Mouse (Mus musculus) liver, adult 2 months (tissue): ENCODE measurements around the gene Nrxn3. TPM values are rescaled to one million over a fixed set of nuclear protein-coding genes. Genes with fewer than 3 reads are reported as not detected.
A peak's percentile ranks its signal among the peaks of the same experiment; 100 is the strongest.

Experiments
- DNase-seq: peaks from one replicate; pipeline ENCODE4 v3.0.0-alpha.2; 2011; ENCODE audit warnings: low read depth, low spot score; ENCODE audit errors: extremely low read depth
- H3K27ac ChIP-seq: fragments of 200-500 bp; replicated peaks from 2 replicates; pipeline ENCODE4 v1.5.1; 2012; ENCODE audit warnings: low read depth, mild to moderate bottlenecking, control low read depth, inconsistent platforms, low read length; ENCODE audit not compliant: insufficient read depth
- H3K27me3 ChIP-seq: fragments of 200-500 bp; 2 replicates; pipeline ENCODE4 v1.6.1; 2012; ENCODE audit warnings: mild to moderate bottlenecking, moderate library complexity, low read length, inconsistent platforms; ENCODE audit not compliant: control insufficient read depth, insufficient read depth
- H3K36me3 ChIP-seq: fragments of 200-500 bp; 2 replicates; pipeline ENCODE4 v1.6.1; 2012; ENCODE audit warnings: low read length, inconsistent platforms; ENCODE audit not compliant: control insufficient read depth, insufficient read depth
- H3K4me1 ChIP-seq: fragments of 200-500 bp; 2 replicates; pipeline ENCODE4 v1.6.1; 2011; ENCODE audit warnings: low read length; ENCODE audit not compliant: control insufficient read depth, insufficient read depth
- H3K4me3 ChIP-seq: fragments of 200-500 bp; 2 replicates; pipeline ENCODE4 v1.5.1; 2011; ENCODE audit warnings: low read depth, mild to moderate bottlenecking, control low read depth, low read length, moderate library complexity; ENCODE audit not compliant: insufficient read depth
- H3K79me2 ChIP-seq: fragments of 200-500 bp; 2 replicates; pipeline ENCODE4 v1.6.1; 2012; ENCODE audit warnings: inconsistent platforms, mild to moderate bottlenecking, low read length, moderate library complexity; ENCODE audit not compliant: control insufficient read depth, insufficient read depth
- H3K9ac ChIP-seq: fragments of 200-500 bp; 2 replicates; pipeline ENCODE4 v1.6.1; 2012; ENCODE audit warnings: low read depth, mild to moderate bottlenecking, control low read depth, inconsistent platforms, low read length
- CTCF ChIP-seq: fragments of 200-500 bp; IDR thresholded peaks from 2 replicates; pipeline ENCODE4 v1.5.1; 2011; ENCODE audit warnings: low read depth, low read length, control low read depth
- POLR2A ChIP-seq: fragments of 200-500 bp; IDR thresholded peaks from 2 replicates; pipeline ENCODE4 v1.6.1; 2011; ENCODE audit warnings: low read length, control low read depth; ENCODE audit not compliant: insufficient read depth; ENCODE audit errors: extremely low read depth
- WGBS: fragments of 180-500 bp; shearing (Covaris S2); methylation state at CpG from one replicate; pipeline ENCODE4 v1.1.7; 2018; 5-methylcytosine and 5-hydroxymethylcytosine counted together
- polyA plus RNA-seq: library from polyadenylated mRNA; depleted of rRNA; stranded (reverse); fragments of >200 nt; gene quantifications from 2 replicates; pipeline ENCODE4 v1.2.3, GENCODE M21; 2012
- total RNA-seq: library from RNA; depleted of rRNA; stranded (reverse); fragments of >200 nt; gene quantifications from 2 replicates; pipeline ENCODE4 v1.2.3, GENCODE M21; 2014

Nrxn3 gene
- total and polyA plus RNA-seq, 2 experiments = 0.18 to 0.31 TPM

- Histone ChIP-seq H3K4me1 (no peaks in the 10 kb centered on the region), H3K36me3 (no peaks in the 10 kb centered on the region), H3K27me3 (no peaks in the 10 kb centered on the region), H3K79me2 (no peaks in the 10 kb centered on the region), H3K9ac (no peak overlapping the region), H3K4me3 (no peak overlapping the region), H3K27ac (no peak overlapping the region)
- WGBS = 40% methylated on average over 1 of the region's 1 CpGs
- TF ChIP-seq POLR2A = no peak
- TF ChIP-seq CTCF = no peak
- DNase-seq = no peak
Measured at GRCm38 (mm10) chr12:89369939-89370338, 647.3 kb downstream of the Nrxn3 start.

DNA sequence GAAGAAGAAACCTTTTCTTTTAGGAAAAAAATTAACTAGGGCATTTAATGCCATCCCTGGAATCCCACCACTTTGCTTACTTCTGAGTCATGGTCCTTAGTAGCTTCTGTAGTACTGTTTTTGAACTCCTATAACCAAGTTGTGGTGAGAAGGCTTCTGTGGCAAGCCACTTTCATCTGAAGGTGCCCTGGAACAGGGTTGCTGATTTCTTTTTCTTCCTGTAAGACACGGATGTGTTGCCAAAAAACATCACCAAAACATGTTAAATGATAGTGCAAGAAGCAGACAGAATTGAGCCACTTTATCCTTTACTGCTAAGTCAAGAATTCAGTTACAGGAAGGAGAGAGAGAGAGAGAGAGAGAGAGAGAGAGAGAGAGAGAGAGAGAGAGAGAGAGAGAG lies 653.9 kb downstream of the Nrxn3 start:
- no peaks in the 10 kb centered on the region for H3K79me2 ChIP-seq
- WGBS = 70% methylated on average over 1 of the region's 1 CpGs
- no peak overlapping the region for H3K4me3 ChIP-seq
- no peak for DNase-seq
- TF ChIP-seq CTCF = no peak
- TF ChIP-seq POLR2A = no peak
- H3K27me3 ChIP-seq = no peaks in the 10 kb centered on the region
- no peak overlapping the region for H3K9ac ChIP-seq
- H3K36me3 ChIP-seq = no peaks in the 10 kb centered on the region
- no peaks in the 10 kb centered on the region for H3K4me1 ChIP-seq
- H3K27ac ChIP-seq = no peak overlapping the region

DNA sequence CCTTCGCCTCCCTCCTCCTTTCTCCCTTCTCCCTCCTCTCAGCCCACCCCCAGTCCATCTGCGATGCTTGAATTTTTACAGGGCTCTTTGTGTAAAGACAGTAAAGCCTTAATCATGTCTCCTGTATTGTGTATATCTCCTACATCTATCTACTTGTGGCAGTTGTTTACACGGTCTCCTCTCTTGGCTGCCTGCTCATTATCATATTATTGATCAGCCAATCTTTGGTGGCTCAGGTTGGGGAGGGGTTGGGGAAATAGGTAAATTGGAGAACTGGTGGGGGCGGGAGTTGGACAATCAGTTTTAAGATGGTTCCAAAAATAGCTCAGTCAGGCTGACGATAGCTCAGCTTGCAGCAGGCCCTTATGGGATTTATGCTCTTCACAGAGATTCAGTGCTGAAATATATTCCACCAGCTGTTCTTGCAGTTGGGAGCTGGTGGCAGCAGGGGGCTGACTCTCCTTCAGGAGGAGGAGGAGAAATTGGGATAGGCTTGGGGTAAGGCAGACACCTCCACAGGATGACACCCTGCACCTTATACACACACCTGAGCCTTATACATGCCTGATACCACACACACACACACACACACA lies 654.5 kb downstream of the Nrxn3 start:
- Histone ChIP-seq H3K4me1 (no peaks in the 10 kb centered on the region), H3K9ac (no peak overlapping the region), H3K4me3 (no peak overlapping the region), H3K27me3 (no peaks in the 10 kb centered on the region), H3K36me3 (no peaks in the 10 kb centered on the region), H3K27ac (no peak overlapping the region), H3K79me2 (no peaks in the 10 kb centered on the region)
- TF ChIP-seq CTCF (no peak), POLR2A (no peak)
- DNase-seq = no peak
- WGBS = 58% methylated on average over 5 of the region's 5 CpGs

DNA sequence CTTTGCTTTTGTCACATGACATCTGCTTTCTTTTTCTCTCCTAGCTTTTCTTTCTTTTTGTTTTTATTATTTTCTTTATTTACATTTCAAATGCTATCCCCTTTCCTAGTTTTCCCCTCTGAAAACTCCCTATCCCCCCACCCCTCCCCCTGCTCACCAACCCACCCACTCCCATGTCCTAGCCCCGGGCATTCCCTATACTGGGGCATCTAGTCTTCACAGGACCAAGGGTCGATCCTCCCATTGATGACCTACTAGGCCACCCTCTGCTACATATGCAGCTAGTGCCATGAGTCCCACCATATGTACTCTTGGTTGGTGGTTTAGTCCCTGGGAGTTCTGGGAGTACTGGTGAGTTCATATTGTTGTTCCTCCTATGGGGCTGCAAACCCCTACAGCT lies 655.0 kb downstream of the Nrxn3 start:
- Histone ChIP-seq H3K4me3 (no peak overlapping the region), H3K27ac (no peak overlapping the region), H3K36me3 (no peaks in the 10 kb centered on the region), H3K9ac (no peak overlapping the region), H3K79me2 (no peaks in the 10 kb centered on the region), H3K27me3 (no peaks in the 10 kb centered on the region), H3K4me1 (no peaks in the 10 kb centered on the region)
- TF ChIP-seq POLR2A (no peak), CTCF (no peak)
- DNase-seq = no peak
- 65% methylated on average over 2 of the region's 2 CpGs for WGBS

GRCm38 (mm10) chr12:89383254-89383653 lies 660.6 kb downstream of the Nrxn3 start:
- no peak overlapping the region for H3K9ac ChIP-seq
- H3K4me3 ChIP-seq = no peak overlapping the region
- no peaks in the 10 kb centered on the region for H3K27me3 ChIP-seq
- 9% methylated on average over 3 of the region's 3 CpGs for WGBS
- DNase-seq = no peak
- H3K79me2 ChIP-seq = no peaks in the 10 kb centered on the region
- TF ChIP-seq CTCF = no peak
- TF ChIP-seq POLR2A = no peak
- H3K27ac ChIP-seq = no peak overlapping the region
- no peaks in the 10 kb centered on the region for H3K4me1 ChIP-seq
- H3K36me3 ChIP-seq = no peaks in the 10 kb centered on the region

DNA sequence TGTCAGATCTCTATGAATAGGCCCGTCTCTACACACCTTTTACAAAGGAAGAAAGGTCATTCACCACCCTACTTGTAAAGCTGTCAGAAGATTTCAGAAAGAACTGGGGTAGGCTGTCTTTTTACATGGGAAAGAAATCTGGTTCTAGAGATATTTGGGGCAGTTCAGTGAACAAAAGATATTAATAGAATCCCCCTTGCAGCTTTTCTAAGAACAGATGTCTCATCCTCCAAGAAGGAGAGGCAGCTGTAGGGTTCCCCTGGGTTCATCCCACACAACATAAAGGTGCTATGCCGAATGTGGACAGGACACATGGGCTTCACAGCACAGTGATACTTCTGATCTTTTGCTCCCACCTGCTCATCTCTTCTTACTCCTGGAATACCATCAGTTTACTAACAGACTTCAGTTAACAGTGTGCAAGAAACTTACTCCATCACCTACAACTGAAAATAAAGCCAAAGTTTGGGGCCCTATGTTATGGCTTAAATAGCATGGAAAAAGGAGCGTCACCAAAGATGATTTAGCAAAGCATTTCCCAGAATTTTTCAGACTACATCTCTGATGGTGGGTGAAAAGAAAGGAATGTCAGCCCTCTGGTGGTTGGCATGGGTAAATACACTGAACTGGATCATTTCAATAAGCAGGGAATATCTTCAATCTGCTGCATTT lies 672.6 kb downstream of the Nrxn3 start:
- Histone ChIP-seq H3K9ac (no peak overlapping the region), H3K4me1 (no peaks in the 10 kb centered on the region), H3K27me3 (no peaks in the 10 kb centered on the region), H3K79me2 (no peaks in the 10 kb centered on the region), H3K36me3 (no peaks in the 10 kb centered on the region), H3K4me3 (no peak overlapping the region), H3K27ac (no peak overlapping the region)
- TF ChIP-seq CTCF = 0 out of 2 replicates have a peak, but pooled peaks have one; percentile 15
- TF ChIP-seq POLR2A = no peak
- no peak for DNase-seq
- WGBS = 49% methylated on average over 3 of the region's 3 CpGs
